Mouse (Mus musculus) adrenal gland, adult 18-20 months (tissue): ENCODE measurements around the gene Cxcr5. TPM values are rescaled to one million over a fixed set of nuclear protein-coding genes. Genes with fewer than 3 reads are reported as not detected.

Experiments used
- DNase-seq, 2 experiments: peaks; one replicate each; pipeline ENCODE4 v3.0.0; 2021 to 2022; ENCODE audit warnings: low spot score in 2 of 2
- total RNA-seq, 2 experiments: library from RNA; stranded (reverse); gene quantifications; 1 replicate in 1 of 2; 2 replicates in 1 of 2; pipeline ENCODE4 v1.2.3; 2021

The Cxcr5 gene
- total RNA-seq, 2 experiments from 2014 or later, result 0.16 to 0.40 TPM

GRCm38 (mm10) chr9:44495810-44496344 is 65.8 kb downstream of the Cxcr5 start:
- no peak for DNase-seq

- DNase-seq, result no peak
Measured at GRCm38 (mm10) chr9:44494863-44495809, 66.5 kb downstream of the Cxcr5 start.

- no peak for DNase-seq
Measured at GRCm38 (mm10) chr9:44494261-44494862, 67.3 kb downstream of the Cxcr5 start.

- no peak for DNase-seq
Measured at GRCm38 (mm10) chr9:44492631-44493461, 68.8 kb downstream of the Cxcr5 start.

GRCm38 (mm10) chr9:44491351-44491750 is 70.3 kb downstream of the Cxcr5 start:
- no peak for DNase-seq

- DNase-seq, result no peak
Measured at GRCm38 (mm10) chr9:44490086-44490967, 71.3 kb downstream of the Cxcr5 start.

GRCm38 (mm10) chr9:44489651-44490085 is 72.0 kb downstream of the Cxcr5 start:
- DNase-seq, result no peak

- no peak for DNase-seq
Measured at GRCm38 (mm10) chr9:44488855-44489381, 72.8 kb downstream of the Cxcr5 start.

- DNase-seq, result peak in 1 of 2 experiments; percentile 16
Measured at GRCm38 (mm10) chr9:44488416-44488815, 73.3 kb downstream of the Cxcr5 start.

GRCm38 (mm10) chr9:44487441-44487840 is 74.2 kb downstream of the Cxcr5 start:
- DNase-seq, result peak; percentile 64 to 68

GRCm38 (mm10) chr9:44486741-44487421 is 74.8 kb downstream of the Cxcr5 start:
- peak in 1 of 2 experiments; percentile 38 for DNase-seq

GRCm38 (mm10) chr9:44486335-44486734 is 75.3 kb downstream of the Cxcr5 start:
- peak; percentile 51 for DNase-seq

- peak in 1 of 2 experiments; percentile 22 for DNase-seq
Measured at GRCm38 (mm10) chr9:44485516-44486161, 76.0 kb downstream of the Cxcr5 start.

- peak in 1 of 2 experiments; percentile 7 for DNase-seq
Measured at GRCm38 (mm10) chr9:44485105-44485515, 76.6 kb downstream of the Cxcr5 start.

- DNase-seq, result peak in 1 of 2 experiments; percentile 18
Measured at GRCm38 (mm10) chr9:44484311-44485104, 77.2 kb downstream of the Cxcr5 start.

GRCm38 (mm10) chr9:44483510-44484044 is 78.1 kb downstream of the Cxcr5 start:
- peak in 1 of 2 experiments; percentile 59 for DNase-seq

- peak in 1 of 2 experiments; percentile 47 for DNase-seq
Measured at GRCm38 (mm10) chr9:44483041-44483509, 78.6 kb downstream of the Cxcr5 start.
